Comparison of ENCODE assay signal across 8 mouse cellular contexts in genomic region chr14:17659686-17660328, GRCm38 (mm10). TPM values are rescaled to one million over a fixed set of nuclear protein-coding genes. Genes with fewer than 3 reads are reported as not detected.
A peak's percentile ranks its signal among the peaks of the same experiment; 100 is the strongest.
DNase-seq lines count a peak whose midpoint lies in the region; ATAC-seq and TF ChIP-seq lines count a peak whose summit lies in the region.

Gene Thrb (plus strand): TSS chr14:17660261.

- H3K27me3 ChIP-seq in Patski: peaks cover 15% of the 10 kb centered on the region
- peaks cover 17% of the 10 kb centered on the region for H3K27me3 ChIP-seq in forebrain, embryonic 14.5 days (replicated peaks; ENCODE audit: control insufficient read depth, insufficient read depth, low read length)
- peaks cover 50% of the 10 kb centered on the region for H3K27me3 ChIP-seq in liver, embryonic 15.5 days
- peaks cover 19% of the 10 kb centered on the region for H3K27me3 ChIP-seq in neural tube, embryonic 12.5 days (replicated peaks)

- in situ Hi-C loops in Patski (cut with MboI; ENCODE audit: low pct_unique_long_range_greater_than_20kb): loop anchor here (5.0 to 10.0 kb wide), 4 partner anchors 205 to 505 kb away; no protein-coding TSS in a partner anchor

- H3K9ac ChIP-seq in forebrain, embryonic 14.5 days (ENCODE audit: low read length): peak within 1 kb of the TSS; percentile 67
- no peak within 1 kb of the TSS; the same call in 1 of the 2 replicates for H3K9ac ChIP-seq in liver, embryonic 15.5 days
- peak within 1 kb of the TSS; percentile 54 for H3K9ac ChIP-seq in neural tube, embryonic 12.5 days

- no peak for TF ChIP-seq POLR2A in bone marrow macrophage, adult 2 months (IDR thresholded peaks at IDR 0.05; ENCODE audit: borderline replicate concordance, low read depth, low read length)

- WGBS in forebrain, embryonic 14.5 days: 1% methylated on average over 23 of the region's 23 CpGs
- under 1% methylated on average over 23 of the region's 23 CpGs for WGBS in liver, embryonic 15.5 days (ENCODE audit: insufficient replicate concordance)
- WGBS in neural tube, embryonic 12.5 days: 2% methylated on average over 23 of the region's 23 CpGs

- CTCF ChIA-PET in Patski (lab: Charles Lee): interaction anchor here (2.3 kb wide), 1 partner anchor 268 kb away, joined by 6 read pairs; no protein-coding TSS in a partner anchor

- H3K9me3 ChIP-seq in forebrain, embryonic 14.5 days (replicated peaks; ENCODE audit: control insufficient read depth, low read length): no peaks in the 10 kb centered on the region
- H3K9me3 ChIP-seq in liver, embryonic 15.5 days (replicated peaks): no peaks in the 10 kb centered on the region
- H3K9me3 ChIP-seq in neural tube, embryonic 12.5 days: no peaks in the 10 kb centered on the region

- H3K36me3 ChIP-seq in forebrain, embryonic 14.5 days (ENCODE audit: control insufficient read depth, insufficient read depth, low read length): no peaks in the 10 kb centered on the region
- H3K36me3 ChIP-seq in liver, embryonic 15.5 days (replicated peaks): no peaks in the 10 kb centered on the region
- H3K36me3 ChIP-seq in neural tube, embryonic 12.5 days: no peaks in the 10 kb centered on the region

- POLR2A ChIA-PET in Patski (lab: Charles Lee): interaction anchor here (0.5 to 0.9 kb wide), 2 partner anchors 186 to 258 kb away, joined by 3 to 4 read pairs; no protein-coding TSS in a partner anchor

- H3K4me3 ChIP-seq in bone marrow macrophage, adult 2 months (ENCODE audit: insufficient read depth, low read length): peak within 1 kb of the TSS; percentile 51
- H3K4me3 ChIP-seq in forebrain, embryonic 14.5 days (ENCODE audit: low read depth, low read length): peak within 1 kb of the TSS; percentile 72
- H3K4me3 ChIP-seq in liver, embryonic 15.5 days (replicated peaks): peak within 1 kb of the TSS; percentile 56
- peak within 1 kb of the TSS; percentile 64 for H3K4me3 ChIP-seq in neural tube, embryonic 12.5 days

- TF ChIP-seq CTCF in Patski (IDR thresholded peaks at IDR 0.05): no peak
- no peak for TF ChIP-seq CTCF in bone marrow macrophage, adult 2 months (IDR thresholded peaks at IDR 0.05; ENCODE audit: low read depth, low read length)

- intact Hi-C loops in heart, postnatal 25 days (cut with DNase I): loop anchor here (1.0 to 10.0 kb wide), 6 partner anchors 82 to 505 kb away; no protein-coding TSS in a partner anchor

- peak; percentile 12 for ATAC-seq in Patski
- peak; percentile 29 for ATAC-seq in forebrain, embryonic 14.5 days
- no peak for ATAC-seq in liver, embryonic 15.5 days (ENCODE audit: insufficient read depth)
- no peak; the same call in 1 of the 2 replicates for ATAC-seq in neural tube, embryonic 12.5 days (ENCODE audit: low FRiP score, low read depth)

- DNase-seq in Patski (ENCODE audit: low read depth, low spot score): no peak
- peak; percentile 22 for DNase-seq in forebrain, embryonic 14.5 days (ENCODE audit: low spot score)
- no peak for DNase-seq in heart, postnatal 25 days (ENCODE audit: low spot score)
- DNase-seq in kidney, postnatal 36 days: peak; percentile 69 to 72
- DNase-seq in B cell, adult 2 months: no peak

- no peak within 1 kb of the TSS for H3K27ac ChIP-seq in bone marrow macrophage, adult 2 months (ENCODE audit: insufficient read depth, low read depth, low read length)
- no peak within 1 kb of the TSS for H3K27ac ChIP-seq in forebrain, embryonic 14.5 days (ENCODE audit: low read depth, low read length)
- peak within 1 kb of the TSS; percentile 51 for H3K27ac ChIP-seq in liver, embryonic 15.5 days (replicated peaks)
- no peak within 1 kb of the TSS for H3K27ac ChIP-seq in neural tube, embryonic 12.5 days

- H3K4me2 ChIP-seq in forebrain, embryonic 14.5 days (ENCODE audit: low read length): peak within 1 kb of the TSS; percentile 99
- H3K4me2 ChIP-seq in liver, embryonic 15.5 days: peak within 1 kb of the TSS; percentile 69
- peak within 1 kb of the TSS; percentile 98 for H3K4me2 ChIP-seq in neural tube, embryonic 12.5 days (replicated peaks)

- H3K4me1 ChIP-seq in bone marrow macrophage, adult 2 months (ENCODE audit: control insufficient read depth, insufficient read depth, low read length): no peaks in the 10 kb centered on the region
- H3K4me1 ChIP-seq in forebrain, embryonic 14.5 days (ENCODE audit: control insufficient read depth, insufficient read depth, low read length): peaks cover 7% of the 10 kb centered on the region; the same call in 1 of the 2 replicates
- H3K4me1 ChIP-seq in liver, embryonic 15.5 days (replicated peaks): no peaks in the 10 kb centered on the region
- H3K4me1 ChIP-seq in neural tube, embryonic 12.5 days: peaks cover 13% of the 10 kb centered on the region

RNA-seq across cellular contexts. Expression of gene Thrb, which starts in this region (rescaled TPM):
- 7.8 TPM for polyA plus RNA-seq in Patski (2021)
- 0.24 TPM in 1 of 2 replicates, not detected in the other for polyA plus RNA-seq in bone marrow macrophage, adult 2 months (2012; ENCODE audit: insufficient read depth, insufficient read length, missing spikeins)
- polyA plus RNA-seq in forebrain, embryonic 14.5 days (2014; fragmentation: Nextera tagmentation; extraction: Ambion mirVana): 0.73 and 1.2 TPM in 2 replicates
- 10 to 100 TPM; 23.8 to 26.3 TPM for total RNA-seq in heart, postnatal 25 days (2021)
- polyA plus RNA-seq in liver, embryonic 15.5 days (2015; fragmentation: Nextera tagmentation; extraction: Ambion mirVana): 2.1 and 3.9 TPM in 2 replicates
- 0.13 and 0.34 TPM in 2 replicates for polyA plus RNA-seq in neural tube, embryonic 12.5 days (2016; fragmentation: Nextera tagmentation; extraction: Ambion mirVana)

Comparison
In these comparisons a context has a peak if more than half of its experiments do, and no peak if none do; other contexts are left out.
1. ATAC-seq: peak in Patski (single experiment) and forebrain, embryonic 14.5 days (single experiment); none in liver, embryonic 15.5 days (single experiment) and neural tube, embryonic 12.5 days (single experiment).
2. DNase-seq: peak in forebrain, embryonic 14.5 days (single experiment) and kidney, postnatal 36 days (2 of 2); none in Patski (single experiment), heart, postnatal 25 days (single experiment) and B cell, adult 2 months (0 of 2).
3. Peak in every context shown above with its lines, with median percentiles within 50 percentile points of each other: H3K4me3 ChIP-seq and H3K4me2 ChIP-seq.